Mouse (Mus musculus): ENCODE results near the gene Trim59. TPM values are rescaled to one million over a fixed set of nuclear protein-coding genes. Genes with fewer than 3 reads are reported as not detected.

Gene Trim59
- 56.3 to 65.5 TPM (median 57.1 TPM) in 4 replicates for total RNA-seq (2023; ENCODE audit: inconsistent age)

GRCm38 (mm10) chr3:69044645-69045399, at the start of gene Trim59:
Trim59 (minus strand) TSS chr3:69044755.

GRCm38 (mm10) chr3:69004437-69005337, 39.9 kb downstream of the Trim59 start, which contains the start of the genes Ift80 and Smc4:
Ift80 (minus strand) TSS chr3:69004570.
Smc4 (plus strand) TSS chr3:69004738.

Other genes starting within 250 kb of the Trim59 start
- gene 1110032F04Rik, start 175.2 kb downstream of the Trim59 start, total RNA-seq (2023; ENCODE audit: inconsistent age) = not detected in 4 replicates
- gene Ift80, start 40.2 kb downstream of the Trim59 start, total RNA-seq (2023; ENCODE audit: inconsistent age) = 10.9 to 13.9 TPM (median 12.6 TPM) in 4 replicates
- 94.1 to 108 TPM (median 102 TPM) in 4 replicates for gene Smc4, start 40.0 kb downstream of the Trim59 start, total RNA-seq (2023; ENCODE audit: inconsistent age)
- gene Kpna4, start 82.4 kb upstream of the Trim59 start, total RNA-seq (2023; ENCODE audit: inconsistent age) = 105 to 137 TPM (median 124 TPM) in 4 replicates
- not detected in 4 replicates for gene Arl14, start 177.7 kb upstream of the Trim59 start, total RNA-seq (2023; ENCODE audit: inconsistent age)